Mouse (Mus musculus) T-helper 1 cell (primary cell): Measurements from ENCODE around the gene Leprot.

ENCODE experiments used
- in situ Hi-C: fragments of 300-600 bp; cut with MboI, MseI; formaldehyde crosslinking; loops from one replicate; pipeline ENCODE4 v1.15.1; 2025; ENCODE audit warnings: high pct_unique_total_duplicates

Leprot gene

DNA sequence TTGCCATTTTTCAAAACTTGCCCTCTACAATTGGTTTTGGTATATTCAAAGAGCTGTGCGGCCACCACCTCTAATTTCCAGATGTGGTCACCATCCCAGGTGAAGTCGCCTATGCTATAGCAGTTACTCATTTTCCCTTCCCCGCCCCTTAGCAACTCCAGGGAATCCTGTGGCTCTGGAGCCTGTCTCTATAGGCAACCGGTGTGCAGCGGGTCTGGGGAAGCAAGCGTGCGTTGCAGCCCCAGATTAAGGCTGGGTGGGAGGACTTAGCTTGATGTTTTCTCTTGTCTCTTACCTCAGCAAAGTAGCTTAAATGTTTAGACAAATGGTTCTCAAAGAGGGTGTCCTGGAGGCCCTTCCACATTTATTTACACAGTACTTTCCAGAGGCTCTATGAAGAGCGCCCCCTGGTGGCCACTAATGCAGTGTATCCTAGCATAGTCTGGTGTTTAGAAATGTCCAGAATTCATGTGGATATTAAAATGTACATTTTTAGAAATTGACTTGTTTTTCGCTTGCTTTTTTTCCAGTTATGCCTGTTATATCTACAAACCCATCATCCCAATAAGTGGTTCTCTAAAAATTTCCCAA, 16.7 kb downstream of the Leprot start:
- in situ Hi-C loops: no loop called here

DNA sequence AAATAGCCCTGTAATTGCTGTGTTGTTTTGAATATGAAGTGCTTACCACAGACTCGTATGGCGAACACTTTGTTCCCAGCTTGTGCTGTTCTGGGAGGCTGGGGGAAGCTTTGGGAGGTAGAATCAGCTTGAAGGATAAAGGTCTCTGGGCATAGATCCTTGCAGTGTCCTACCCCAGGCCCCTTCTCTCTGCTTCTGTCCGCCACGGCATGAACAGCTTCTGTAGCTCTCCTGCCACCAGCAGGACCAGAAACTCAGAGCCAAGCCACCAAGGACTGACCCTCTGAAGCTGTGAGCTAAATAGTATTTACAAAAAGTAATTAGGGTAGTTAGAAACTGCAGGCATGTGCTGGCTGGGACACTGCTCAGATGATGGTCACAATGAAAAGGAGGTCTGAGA, 17.2 kb downstream of the Leprot start:
- in situ Hi-C loops: no loop called here

DNA sequence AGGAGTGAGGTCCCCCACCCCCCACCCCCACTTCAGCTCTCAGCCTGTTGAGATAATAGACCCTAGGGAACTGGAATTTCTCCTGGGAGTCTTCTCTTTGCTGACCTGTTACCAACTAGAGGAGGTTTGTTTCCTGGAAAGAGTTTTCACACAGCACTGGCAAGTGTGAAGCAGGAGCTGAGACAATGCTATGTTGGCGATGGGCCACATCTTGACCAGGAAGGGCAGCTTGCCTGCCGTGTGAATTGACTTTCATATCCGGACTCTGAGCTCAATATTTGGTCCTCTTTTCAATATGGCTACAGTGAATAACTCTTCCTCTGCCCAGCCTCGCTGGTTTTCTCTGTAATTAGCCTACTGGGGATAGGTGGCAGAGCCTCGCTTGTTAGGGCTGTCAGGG, 21.6 kb downstream of the Leprot start:
- in situ Hi-C loops: no loop called here

DNA sequence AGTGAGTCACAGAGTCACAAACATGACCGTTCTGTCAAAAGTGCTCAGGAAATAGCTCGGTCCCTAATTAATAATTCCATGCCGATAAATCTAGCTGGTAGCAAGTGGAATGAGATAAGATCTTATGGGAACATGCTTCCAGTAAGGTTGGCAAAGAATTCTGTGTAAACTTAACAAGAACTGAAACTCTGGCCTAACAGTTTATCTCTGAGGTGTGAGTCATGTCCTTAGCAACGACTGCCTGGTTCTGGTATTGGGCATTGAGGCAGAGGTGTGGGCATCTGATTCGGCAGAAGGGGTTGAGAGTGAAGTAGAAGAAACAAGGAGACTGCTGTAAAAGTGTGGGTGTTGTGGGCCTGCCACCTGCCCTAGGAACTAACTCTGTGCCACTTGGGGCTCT, 22.3 kb downstream of the Leprot start:
- in situ Hi-C loops: no loop called here

DNA sequence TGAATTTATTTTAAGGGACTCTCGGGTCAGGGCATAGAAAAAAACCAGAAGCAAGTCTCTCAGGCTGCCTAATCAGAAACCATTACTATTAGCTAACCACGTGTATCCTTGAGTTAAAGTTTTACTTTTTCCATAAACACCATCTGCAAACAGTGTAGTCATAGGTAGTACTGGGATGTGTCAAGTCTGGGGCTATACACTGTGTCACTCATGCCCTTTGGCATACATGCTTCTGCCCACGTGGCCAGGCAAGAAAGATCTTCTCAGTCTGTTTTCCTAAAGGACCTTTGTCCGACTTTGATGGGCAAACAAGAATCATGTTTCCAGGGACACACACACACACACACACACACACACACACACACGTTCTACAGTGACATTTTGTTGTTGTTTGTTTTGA, 27.3 kb downstream of the Leprot start:
- in situ Hi-C loops: no loop called here

DNA sequence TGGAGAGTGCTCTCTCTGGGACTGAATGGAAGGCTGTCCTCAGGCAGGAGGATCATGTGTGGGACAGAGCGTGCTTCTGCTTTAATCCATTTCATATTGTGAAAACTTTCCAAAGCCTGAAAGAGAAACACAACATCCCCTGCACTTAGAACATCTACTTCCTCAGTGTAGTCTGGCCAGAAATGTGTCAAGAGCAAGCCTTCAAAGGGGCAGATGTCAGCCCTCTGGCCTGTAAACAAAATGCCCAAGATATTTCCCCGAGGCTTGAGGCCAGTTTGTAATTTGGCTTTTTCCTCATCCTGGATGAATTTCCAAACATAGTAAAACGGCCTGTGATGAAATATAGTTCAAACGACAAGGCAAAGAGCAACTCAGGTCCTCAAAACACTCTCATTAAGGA, 28.2 kb downstream of the Leprot start:
- in situ Hi-C loops: no loop called here

DNA sequence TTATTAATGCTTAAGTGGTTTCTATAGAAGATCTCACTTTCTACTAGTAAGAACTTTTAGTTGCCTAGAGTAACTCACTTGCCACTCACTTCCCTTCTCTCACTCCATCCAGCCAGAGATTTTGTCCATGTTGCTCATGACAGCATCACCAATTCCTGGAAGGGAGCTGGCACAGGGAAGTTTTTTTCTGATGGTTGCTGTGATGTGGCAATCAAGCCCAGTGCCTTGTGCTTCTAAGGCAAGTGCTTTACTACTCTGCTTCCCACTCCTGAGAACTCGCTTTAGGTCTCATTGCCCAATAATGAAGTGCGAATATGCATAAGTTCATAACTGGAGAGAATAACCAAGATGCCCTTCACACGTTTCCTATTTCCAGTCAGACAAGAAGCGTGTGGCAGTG, 35.1 kb downstream of the Leprot start:
- in situ Hi-C loops: no loop called here

DNA sequence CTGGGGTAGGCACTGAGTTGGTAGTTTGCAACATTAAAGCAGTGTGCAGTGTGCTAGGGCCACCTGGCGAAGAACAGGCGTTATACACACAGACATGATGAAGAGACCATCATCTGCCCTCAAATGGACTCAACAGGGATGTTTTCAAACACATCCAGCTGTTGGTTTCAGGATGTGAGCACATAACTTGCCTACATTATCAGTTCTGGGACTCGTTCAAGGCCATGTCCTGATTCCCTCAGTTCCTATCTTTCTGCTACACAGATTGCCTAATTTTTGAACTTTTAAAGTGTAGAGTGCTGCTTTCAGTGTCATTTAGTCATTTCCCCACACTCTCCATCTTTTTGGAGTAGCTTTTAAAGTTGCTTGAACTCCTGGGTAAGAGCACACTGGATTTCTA, 35.6 kb downstream of the Leprot start:
- in situ Hi-C loops: no loop called here

DNA sequence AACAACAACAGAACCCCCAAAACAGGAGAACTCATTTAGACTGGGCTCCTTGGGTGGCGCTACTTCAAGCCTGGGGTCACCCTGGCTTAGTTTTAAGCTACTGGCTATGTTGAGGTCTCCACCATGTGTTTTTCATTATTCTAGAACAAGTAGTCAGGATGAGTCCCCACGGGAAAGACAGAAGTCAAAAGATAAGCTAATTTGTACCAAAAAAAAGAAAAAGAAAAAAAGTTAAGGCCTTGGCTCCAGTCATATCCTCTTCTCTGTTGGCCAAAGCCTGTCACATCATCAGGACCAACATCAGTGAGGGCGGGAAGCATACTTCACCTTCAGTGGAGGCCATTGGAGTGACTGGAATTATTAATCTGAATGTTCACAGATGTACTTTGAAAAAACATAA, 37.3 kb downstream of the Leprot start:
- in situ Hi-C loops: no loop called here

GRCm38 (mm10) chr4:101686227-101686810, 38.8 kb downstream of the Leprot start:
- in situ Hi-C loops: no loop called here

GRCm38 (mm10) chr4:101689241-101689640, 41.7 kb downstream of the Leprot start:
- in situ Hi-C loops: no loop called here

GRCm38 (mm10) chr4:101689645-101690044, 42.1 kb downstream of the Leprot start:
- in situ Hi-C loops: no loop called here

GRCm38 (mm10) chr4:101692892-101693291, 45.4 kb downstream of the Leprot start:
- in situ Hi-C loops: no loop called here

- in situ Hi-C loops: no loop called here
Observed at GRCm38 (mm10) chr4:101694529-101694928, 47.0 kb downstream of the Leprot start.

DNA sequence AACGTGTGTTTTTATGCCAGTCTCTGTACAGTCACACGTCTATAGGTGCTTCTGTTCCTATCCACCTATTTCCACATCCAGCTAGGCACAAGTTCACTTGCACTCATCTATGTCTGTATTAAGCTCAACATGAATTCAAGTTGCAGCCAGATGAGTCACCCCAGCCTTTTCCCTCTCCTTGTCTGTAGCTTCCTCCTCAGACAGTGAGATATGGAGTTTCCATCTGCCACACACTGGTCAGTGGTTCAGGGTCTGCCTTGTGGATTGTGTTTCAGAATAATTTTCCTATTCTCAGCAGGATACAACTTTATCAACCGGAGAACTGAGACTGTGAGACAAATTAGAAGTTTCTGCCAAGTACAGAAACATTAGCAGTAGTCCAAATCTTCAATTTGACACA, 49.7 kb downstream of the Leprot start:
- in situ Hi-C loops: no loop called here

GRCm38 (mm10) chr4:101699423-101699822, 51.9 kb downstream of the Leprot start:
- in situ Hi-C loops: no loop called here

GRCm38 (mm10) chr4:101700892-101701640, 53.5 kb downstream of the Leprot start:
- in situ Hi-C loops: no loop called here

DNA sequence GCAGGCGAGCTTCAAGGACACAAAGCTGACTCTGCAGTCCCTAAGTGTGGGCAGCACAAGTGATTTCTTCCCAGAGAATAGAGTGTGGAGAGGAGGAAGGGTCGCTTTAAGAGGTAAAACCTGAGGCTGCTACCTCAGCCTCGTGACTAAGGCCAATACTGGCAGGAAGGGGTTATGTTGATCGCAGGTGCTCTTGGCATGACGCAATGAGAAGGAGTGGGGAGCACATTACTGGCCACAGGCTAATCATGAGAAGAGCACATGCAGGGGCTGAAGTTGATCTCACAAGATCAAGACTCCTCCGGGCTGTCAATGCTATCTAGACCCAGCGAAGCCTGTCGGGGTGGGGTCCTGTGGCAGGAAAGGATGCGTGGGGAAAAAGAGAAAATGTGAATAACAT, 57.8 kb downstream of the Leprot start:
- in situ Hi-C loops: no loop called here

DNA sequence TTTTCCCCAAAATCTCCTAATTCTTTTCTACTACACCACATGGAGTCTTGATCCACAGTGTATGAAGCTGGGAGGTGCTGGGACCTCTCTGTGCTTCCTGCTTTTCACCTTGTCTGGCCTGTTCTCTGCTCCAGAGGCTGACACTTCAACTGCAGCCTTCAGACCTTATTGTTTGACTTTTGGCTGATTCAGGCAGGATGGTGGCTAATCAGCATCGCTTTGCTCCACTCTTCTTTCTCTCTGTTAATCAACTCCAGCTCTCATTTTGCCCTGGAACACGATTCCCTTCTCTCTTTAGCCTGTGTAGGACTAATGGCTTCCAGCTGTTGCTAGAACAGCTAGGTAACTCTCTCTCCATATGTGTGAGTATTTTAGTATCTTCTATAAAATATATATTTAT, 59.7 kb downstream of the Leprot start:
- in situ Hi-C loops: no loop called here

DNA sequence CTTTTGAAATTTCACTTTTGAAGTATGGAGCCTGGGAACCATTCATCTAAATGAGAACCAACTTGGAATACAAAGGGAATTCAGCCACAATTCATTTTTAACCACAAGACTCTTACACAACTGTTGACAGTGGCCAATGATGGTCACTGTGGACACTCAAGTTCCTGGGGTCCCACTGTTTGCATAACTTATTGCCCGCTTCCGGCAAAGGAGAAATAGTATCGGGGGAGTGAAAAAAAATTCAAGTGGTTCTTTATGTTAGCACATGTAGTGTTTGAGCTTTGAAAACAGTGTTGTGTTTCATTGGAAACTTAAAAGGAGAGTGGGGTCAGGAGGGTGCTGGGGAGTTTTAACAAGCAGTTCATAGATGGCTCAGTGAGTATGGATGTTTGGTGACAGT, 60.4 kb downstream of the Leprot start:
- in situ Hi-C loops: no loop called here
